Mouse (Mus musculus) cerebellum, adult 9-11 months (tissue): Measurements from ENCODE around the gene Fcgr3.
A peak's percentile ranks its signal among the peaks of the same experiment; 100 is the strongest.
"Not testable (repeated sequence)": the region's sequence is repeated elsewhere in the genome, so short reads cannot be mapped to it uniquely, and the experiment has no call there.

ENCODE experiments used
- DNase-seq: peaks from one replicate; pipeline ENCODE4 v3.0.0; 2022

The Fcgr3 gene

GRCm38 (mm10) chr1:171064491-171065242 lies at the start of gene Fcgr3:
TSS of gene Fcgr3 (minus strand) at chr1:171064935.
- peak; percentile 65 for DNase-seq

- DNase-seq = peak; percentile 86
Observed at GRCm38 (mm10) chr1:171113873-171114299, 49.2 kb upstream of the Fcgr3 start, which contains the start of gene Cfap126. TSS of gene Cfap126 (plus strand) at chr1:171113918.

GRCm38 (mm10) chr1:171112986-171113385 lies 48.3 kb upstream of the Fcgr3 start:
- peak; percentile 31 for DNase-seq

GRCm38 (mm10) chr1:171111781-171112575 lies 47.2 kb upstream of the Fcgr3 start:
- peak; percentile 36 for DNase-seq

- peak; percentile 95 for DNase-seq
Observed at GRCm38 (mm10) chr1:171111020-171111780, 46.5 kb upstream of the Fcgr3 start.

- no peak for DNase-seq
Observed at GRCm38 (mm10) chr1:171110659-171111019, 45.9 kb upstream of the Fcgr3 start.

GRCm38 (mm10) chr1:171109620-171110019 lies 44.9 kb upstream of the Fcgr3 start:
- no peak for DNase-seq

- DNase-seq = no peak
Observed at GRCm38 (mm10) chr1:171105226-171105625, 40.5 kb upstream of the Fcgr3 start.

- DNase-seq = no peak
Observed at GRCm38 (mm10) chr1:171103179-171103840, 38.6 kb upstream of the Fcgr3 start.

- peak; percentile 86 for DNase-seq
Observed at GRCm38 (mm10) chr1:171102547-171103177, 37.9 kb upstream of the Fcgr3 start.

GRCm38 (mm10) chr1:171101733-171102546 lies 37.2 kb upstream of the Fcgr3 start:
- peak; percentile 90 for DNase-seq

- DNase-seq = peak; percentile 53
Observed at GRCm38 (mm10) chr1:171101033-171101432, 36.3 kb upstream of the Fcgr3 start.

- no peak for DNase-seq
Observed at GRCm38 (mm10) chr1:171097612-171098011, 32.9 kb upstream of the Fcgr3 start.

- no peak for DNase-seq
Observed at GRCm38 (mm10) chr1:171097136-171097535, 32.4 kb upstream of the Fcgr3 start.

GRCm38 (mm10) chr1:171096110-171096964 lies 31.6 kb upstream of the Fcgr3 start:
- DNase-seq = no peak

GRCm38 (mm10) chr1:171094424-171094823 lies 29.7 kb upstream of the Fcgr3 start:
- no peak for DNase-seq

GRCm38 (mm10) chr1:171090761-171091160 lies 26.0 kb upstream of the Fcgr3 start:
- no peak for DNase-seq

- no peak for DNase-seq
Observed at GRCm38 (mm10) chr1:171089891-171090290, 25.2 kb upstream of the Fcgr3 start.

- DNase-seq = not testable (repeated sequence)
Observed at GRCm38 (mm10) chr1:171088237-171088869, 23.6 kb upstream of the Fcgr3 start.

GRCm38 (mm10) chr1:171085718-171086117 lies 21.0 kb upstream of the Fcgr3 start:
- DNase-seq = no peak
